Mouse (Mus musculus): ENCODE data around the gene Xcl1.

- no peak for TF ChIP-seq GATA1 (IDR thresholded peaks at IDR 0.05; ENCODE audit: borderline replicate concordance, low read length)
- TF ChIP-seq FLI1 (IDR thresholded peaks at IDR 0.05; ENCODE audit: low read length), result no peak
These were observed 30.9 kb upstream of the Xcl1 start for GRCm38 (mm10) chr1:164966095-164966698.

Data from megakaryocyte, embryonic 14.5 days (primary cell).